Mouse (Mus musculus) lung, adult 2 months (tissue): Measurements from ENCODE around the gene Gga1. TPM values are rescaled to one million over a fixed set of nuclear protein-coding genes. Genes with fewer than 3 reads are reported as not detected.
A peak's percentile ranks its signal among the peaks of the same experiment; 100 is the strongest.

Experiments used
- DNase-seq: peaks from one replicate; pipeline ENCODE4 v3.0.0; 2022
- H3K4me1 ChIP-seq: fragments of 200-500 bp; 2 replicates; pipeline ENCODE4 v1.6.1; 2011; ENCODE audit warnings: low read length; ENCODE audit not compliant: control insufficient read depth, insufficient read depth
- H3K4me3 ChIP-seq: fragments of 200-500 bp; replicated peaks from 2 replicates; pipeline ENCODE3; 2011; ENCODE audit warnings: low read depth, mild to moderate bottlenecking, control low read depth, low read length; ENCODE audit errors: extremely low read depth
- CTCF ChIP-seq: fragments of 200-500 bp; IDR thresholded peaks from 2 replicates; pipeline ENCODE4 v1.5.1; 2011; ENCODE audit warnings: mild to moderate bottlenecking, low read length, control low read depth; ENCODE audit not compliant: insufficient read depth
- POLR2A ChIP-seq: fragments of 200-500 bp; IDR thresholded peaks from 2 replicates; pipeline ENCODE4 v1.6.1; 2011; ENCODE audit warnings: low read depth, mild to moderate bottlenecking, control low read depth, low read length, borderline replicate concordance; ENCODE audit errors: extremely low read depth
- WGBS: fragments of 180-500 bp; shearing (Covaris S2); methylation state at CpG from one replicate; pipeline ENCODE4 v1.1.7; 2018; 5-methylcytosine and 5-hydroxymethylcytosine counted together
- polyA plus RNA-seq: library from polyadenylated mRNA; depleted of rRNA; stranded (reverse); fragments of >200 nt; gene quantifications from 2 replicates; pipeline ENCODE4 v1.2.3, GENCODE M21; 2012

Gene Gga1
- polyA plus RNA-seq, 1 experiment, result 113 TPM

GRCm38 (mm10) chr15:78835200-78836085 lies 41.5 kb upstream of the Gga1 start:
- Histone ChIP-seq H3K4me1 (peaks cover 45% of the 10 kb centered on the region), H3K4me3 (no peak overlapping the region)
- 17% methylated on average over 12 of the region's 12 CpGs for WGBS
- no peak for TF ChIP-seq CTCF
- peak; percentile 46; the same call in 1 of the 2 replicates for TF ChIP-seq POLR2A
- DNase-seq, result peak; percentile 44

GRCm38 (mm10) chr15:78836086-78836621 lies 40.8 kb upstream of the Gga1 start:
- Histone ChIP-seq H3K4me3 (no peak overlapping the region), H3K4me1 (peaks cover 46% of the 10 kb centered on the region)
- WGBS, result 30% methylated on average over 8 of the region's 8 CpGs
- peak; percentile 52 for DNase-seq
- no peak for TF ChIP-seq CTCF
- no peak for TF ChIP-seq POLR2A

GRCm38 (mm10) chr15:78839744-78840143 lies 37.2 kb upstream of the Gga1 start:
- H3K4me1 ChIP-seq, result peaks cover 29% of the 10 kb centered on the region
- WGBS, result 32% methylated on average over 2 of the region's 2 CpGs

GRCm38 (mm10) chr15:78840241-78840640 lies 36.7 kb upstream of the Gga1 start:
- H3K4me1 ChIP-seq, result peaks cover 28% of the 10 kb centered on the region
- no peak overlapping the region for H3K4me3 ChIP-seq
- WGBS, result 37% methylated on average over 3 of the region's 3 CpGs
- no peak for TF ChIP-seq CTCF
- no peak for TF ChIP-seq POLR2A
- no peak for DNase-seq

More at GRCm38 (mm10) chr15:78839744-78840143, 37.2 kb upstream of the Gga1 start:
- no peak for TF ChIP-seq POLR2A
- TF ChIP-seq CTCF, result no peak
- H3K4me3 ChIP-seq, result no peak overlapping the region
- DNase-seq, result no peak

- Histone ChIP-seq H3K4me3 (no peak overlapping the region), H3K4me1 (peaks cover 29% of the 10 kb centered on the region)
- TF ChIP-seq CTCF (no peak), POLR2A (no peak)
- no peak for DNase-seq
- 53% methylated on average over 11 of the region's 11 CpGs for WGBS
Observed at GRCm38 (mm10) chr15:78840751-78841150, 36.2 kb upstream of the Gga1 start.

- no peak for TF ChIP-seq POLR2A
- TF ChIP-seq CTCF, result no peak
- Histone ChIP-seq H3K4me3 (no peak overlapping the region), H3K4me1 (peaks cover 32% of the 10 kb centered on the region)
- 65% methylated on average over 6 of the region's 6 CpGs for WGBS
- no peak for DNase-seq
Observed at GRCm38 (mm10) chr15:78841161-78841790, 35.7 kb upstream of the Gga1 start.

GRCm38 (mm10) chr15:78842371-78843163 lies 34.4 kb upstream of the Gga1 start, which contains the start of gene Cdc42ep1:
Gene Cdc42ep1 (plus strand): TSS chr15:78842624.
- TF ChIP-seq POLR2A (peak; percentile 66), CTCF (no peak)
- H3K4me1 ChIP-seq, result peaks cover 32% of the 10 kb centered on the region
- H3K4me3 ChIP-seq, result peak within 1 kb of the TSS; percentile 94
- DNase-seq, result peak; percentile 76
- 1% methylated on average over 85 of the region's 86 CpGs for WGBS

- TF ChIP-seq CTCF (no peak), POLR2A (0 out of 2 replicates have a peak, but pooled peaks have one; percentile 21)
- DNase-seq, result peak; percentile 55
- whole genome bisulfite sequencing, result 13% methylated on average over 21 of the region's 21 CpGs
- Histone ChIP-seq H3K4me3 (peak overlapping the region; percentile 94), H3K4me1 (peaks cover 36% of the 10 kb centered on the region)
Observed at GRCm38 (mm10) chr15:78843581-78844469, 33.2 kb upstream of the Gga1 start.
